Mouse (Mus musculus): ENCODE results near the gene Hist1h2aa.

Gene Hist1h2aa

GRCm38 (mm10) chr13:23946254-23946653, 12.0 kb downstream of the Hist1h2aa start:
- no peak for DNase-seq (ENCODE audit: low spot score in 2 of 2)

GRCm38 (mm10) chr13:23949484-23950246, 15.4 kb downstream of the Hist1h2aa start:
- DNase-seq (ENCODE audit: low spot score in 2 of 2): no peak

- no peak for DNase-seq (ENCODE audit: low spot score in 2 of 2)
Measured at GRCm38 (mm10) chr13:23950928-23951327, 16.7 kb downstream of the Hist1h2aa start.

GRCm38 (mm10) chr13:23959776-23960175, 25.5 kb downstream of the Hist1h2aa start:
- DNase-seq (ENCODE audit: low spot score in 2 of 2): no peak

- DNase-seq (ENCODE audit: low spot score in 2 of 2): no peak
Measured at GRCm38 (mm10) chr13:23964909-23965308, 30.6 kb downstream of the Hist1h2aa start.

GRCm38 (mm10) chr13:23971870-23972269, 37.6 kb downstream of the Hist1h2aa start:
- no peak for DNase-seq (ENCODE audit: low spot score in 2 of 2)

GRCm38 (mm10) chr13:23972271-23972670, 38.0 kb downstream of the Hist1h2aa start:
- DNase-seq (ENCODE audit: low spot score in 2 of 2): no peak
